Mouse (Mus musculus): ENCODE results near the gene Rexo5. TPM values are rescaled to one million over a fixed set of nuclear protein-coding genes. Genes with fewer than 3 reads are reported as not detected.

The Rexo5 gene
- polyA plus RNA-seq, 1 experiment = 0.62 TPM

DNA sequence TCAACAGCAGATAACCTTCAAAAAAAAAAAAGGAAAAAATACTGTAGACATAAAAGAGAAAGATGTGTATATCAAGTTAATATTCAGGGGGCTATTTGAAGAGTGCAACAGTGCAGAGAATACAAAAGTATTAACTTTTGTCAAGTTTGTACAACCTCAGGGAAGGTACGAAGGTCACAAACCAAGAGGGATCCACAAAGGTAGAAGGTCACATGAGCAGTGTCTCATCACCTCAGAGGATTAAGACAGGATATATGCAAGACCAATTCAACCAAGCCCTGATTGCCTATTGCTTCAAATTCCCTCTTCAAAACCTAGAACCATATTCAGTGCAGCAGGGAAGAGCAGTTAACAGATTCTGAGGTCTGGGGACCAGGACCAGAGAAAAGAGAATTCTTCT lies 59.4 kb downstream of the Rexo5 start:
- no peaks in the 10 kb centered on the region for H3K27me3 ChIP-seq (ENCODE audit: control insufficient read depth, insufficient read depth, low read length)
- WGBS = 92% methylated on average over 1 of the region's 1 CpGs
- peaks cover 4% of the 10 kb centered on the region; the same call in 1 of the 2 replicates for H3K4me1 ChIP-seq (ENCODE audit: control insufficient read depth, insufficient read depth, insufficient read length, low read length)
- TF ChIP-seq POLR2A (IDR thresholded peaks at IDR 0.05; ENCODE audit: low read depth, low read length) (no peak), CTCF (IDR thresholded peaks at IDR 0.05; ENCODE audit: extremely low read depth, insufficient read length, insufficient replicate concordance, low read depth, low read length) (no peak)
- H3K36me3 ChIP-seq (ENCODE audit: control insufficient read depth, insufficient read depth, low read length) = peaks cover 10% of the 10 kb centered on the region
- no peak overlapping the region for H3K27ac ChIP-seq (ENCODE audit: insufficient read depth, low read depth, low read length)
- no peak overlapping the region for H3K4me3 ChIP-seq (ENCODE audit: low read depth, low read length)

DNA sequence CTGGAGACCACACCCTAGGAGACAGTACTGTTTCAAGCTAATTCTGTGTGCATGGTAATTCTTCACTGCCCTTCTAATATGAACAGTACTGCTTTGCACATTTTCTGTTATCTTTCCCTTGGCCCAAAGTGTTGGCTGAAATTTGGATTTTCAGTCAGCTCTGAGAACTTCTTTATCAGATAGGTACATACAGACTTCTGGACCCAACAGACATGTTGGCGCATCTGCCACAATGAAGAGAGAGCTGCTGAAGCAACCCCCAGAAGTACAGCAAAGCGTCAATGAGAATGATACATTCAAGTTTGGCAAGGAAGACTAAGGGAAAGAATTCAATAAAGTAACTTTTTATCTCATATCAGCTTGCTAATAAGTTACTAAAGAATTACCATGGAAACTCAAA lies 60.6 kb downstream of the Rexo5 start:
- H3K27ac ChIP-seq (ENCODE audit: insufficient read depth, low read depth, low read length) = no peak overlapping the region
- no peaks in the 10 kb centered on the region for H3K27me3 ChIP-seq (ENCODE audit: control insufficient read depth, insufficient read depth, low read length)
- no peak for TF ChIP-seq POLR2A (IDR thresholded peaks at IDR 0.05; ENCODE audit: low read depth, low read length)
- TF ChIP-seq CTCF (IDR thresholded peaks at IDR 0.05; ENCODE audit: extremely low read depth, insufficient read length, insufficient replicate concordance, low read depth, low read length) = no peak
- 85% methylated on average over 2 of the region's 2 CpGs for WGBS
- H3K4me1 ChIP-seq (ENCODE audit: control insufficient read depth, insufficient read depth, insufficient read length, low read length) = peaks cover 4% of the 10 kb centered on the region; the same call in 1 of the 2 replicates
- peaks cover 16% of the 10 kb centered on the region for H3K36me3 ChIP-seq (ENCODE audit: control insufficient read depth, insufficient read depth, low read length)
- no peak overlapping the region for H3K4me3 ChIP-seq (ENCODE audit: low read depth, low read length)

DNA sequence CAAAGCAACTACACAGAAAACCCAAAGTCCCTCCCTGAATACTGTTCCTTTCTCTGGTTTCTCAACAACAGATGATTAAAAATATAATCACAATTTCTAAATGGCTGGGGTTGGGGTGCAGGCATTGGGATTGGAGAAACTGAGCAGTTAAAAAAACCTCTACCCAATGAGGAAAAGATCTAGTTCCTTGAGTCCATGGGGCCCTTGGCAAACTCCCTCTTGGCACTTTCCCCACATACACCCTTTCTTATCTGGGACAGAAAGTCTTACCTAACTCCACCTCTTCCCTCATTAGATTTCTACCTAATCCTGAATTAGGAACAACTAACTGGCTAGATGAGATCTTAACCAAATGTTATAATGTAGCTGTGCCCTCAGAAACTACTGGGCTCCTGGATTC lies 61.2 kb downstream of the Rexo5 start:
- no peak overlapping the region for H3K4me3 ChIP-seq (ENCODE audit: low read depth, low read length)
- H3K36me3 ChIP-seq (ENCODE audit: control insufficient read depth, insufficient read depth, low read length) = peaks cover 19% of the 10 kb centered on the region
- no peak overlapping the region for H3K27ac ChIP-seq (ENCODE audit: insufficient read depth, low read depth, low read length)
- H3K27me3 ChIP-seq (ENCODE audit: control insufficient read depth, insufficient read depth, low read length) = no peaks in the 10 kb centered on the region
- H3K4me1 ChIP-seq (ENCODE audit: control insufficient read depth, insufficient read depth, insufficient read length, low read length) = peaks cover 9% of the 10 kb centered on the region; the same call in 1 of the 2 replicates
- TF ChIP-seq POLR2A (IDR thresholded peaks at IDR 0.05; ENCODE audit: low read depth, low read length) = no peak

DNA sequence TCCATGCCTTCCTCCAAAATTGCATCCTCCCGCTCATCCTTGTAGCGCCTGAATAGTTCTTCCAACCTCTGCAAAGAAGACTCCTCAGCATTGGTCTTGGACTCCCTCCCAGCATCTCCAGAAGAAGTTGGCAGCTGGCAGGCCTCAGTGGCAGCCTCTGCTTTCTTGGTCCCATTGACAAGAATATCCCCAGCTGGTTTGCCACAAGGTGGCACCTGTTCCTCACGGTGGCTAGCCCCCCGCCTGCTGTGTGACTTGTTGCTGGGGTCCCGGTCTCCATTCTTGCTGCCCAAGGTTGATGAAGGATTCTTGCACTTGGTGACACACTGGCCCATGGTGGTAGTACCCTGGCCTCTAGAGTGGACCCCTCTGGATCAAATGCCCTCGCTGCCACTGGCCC lies 65.7 kb downstream of the Rexo5 start:
- Histone ChIP-seq H3K4me1 (ENCODE audit: control insufficient read depth, insufficient read depth, insufficient read length, low read length) (peaks cover 30% of the 10 kb centered on the region; the same call in 1 of the 2 replicates), H3K27me3 (ENCODE audit: control insufficient read depth, insufficient read depth, low read length) (no peaks in the 10 kb centered on the region), H3K4me3 (ENCODE audit: low read depth, low read length) (no peak overlapping the region), H3K36me3 (ENCODE audit: control insufficient read depth, insufficient read depth, low read length) (peaks cover 19% of the 10 kb centered on the region), H3K27ac (ENCODE audit: insufficient read depth, low read depth, low read length) (no peak overlapping the region)
- WGBS = 86% methylated on average over 6 of the region's 6 CpGs
- TF ChIP-seq POLR2A (IDR thresholded peaks at IDR 0.05; ENCODE audit: low read depth, low read length) = no peak
- TF ChIP-seq CTCF (IDR thresholded peaks at IDR 0.05; ENCODE audit: extremely low read depth, insufficient read length, insufficient replicate concordance, low read depth, low read length) = 0 out of 2 replicates have a peak, but pooled peaks have one; percentile 11

GRCm38 (mm10) chr7:119860116-119860515 lies 66.3 kb downstream of the Rexo5 start:
- H3K36me3 ChIP-seq (ENCODE audit: control insufficient read depth, insufficient read depth, low read length) = peaks cover 19% of the 10 kb centered on the region
- peak overlapping the region; percentile 37; the same call in 1 of the 2 replicates for H3K27ac ChIP-seq (ENCODE audit: insufficient read depth, low read depth, low read length)
- H3K4me1 ChIP-seq (ENCODE audit: control insufficient read depth, insufficient read depth, insufficient read length, low read length) = peaks cover 32% of the 10 kb centered on the region; the same call in 1 of the 2 replicates
- no peak for TF ChIP-seq POLR2A (IDR thresholded peaks at IDR 0.05; ENCODE audit: low read depth, low read length)
- WGBS = 59% methylated on average over 3 of the region's 3 CpGs
- no peaks in the 10 kb centered on the region for H3K27me3 ChIP-seq (ENCODE audit: control insufficient read depth, insufficient read depth, low read length)
- H3K4me3 ChIP-seq (ENCODE audit: low read depth, low read length) = no peak overlapping the region

DNA sequence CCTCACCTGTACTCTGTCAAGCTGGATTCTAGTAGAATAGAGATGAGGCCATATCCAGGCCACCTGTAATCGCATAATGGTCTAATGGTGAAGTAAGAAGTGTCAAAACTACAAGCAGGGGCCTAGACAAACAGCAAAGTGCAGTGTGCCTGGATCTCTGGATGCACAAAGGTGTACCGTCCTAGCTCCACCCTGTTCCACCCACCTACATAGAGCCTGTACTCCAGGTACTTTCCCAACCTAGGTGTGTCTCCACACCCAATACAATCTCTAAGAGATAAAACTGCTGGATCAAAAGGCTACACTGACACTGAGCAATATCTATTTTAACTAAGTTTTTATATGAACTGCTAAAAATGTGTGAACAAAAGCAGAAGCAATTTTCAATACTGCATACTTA lies 66.7 kb downstream of the Rexo5 start:
- no peak overlapping the region for H3K4me3 ChIP-seq (ENCODE audit: low read depth, low read length)
- peaks cover 19% of the 10 kb centered on the region for H3K36me3 ChIP-seq (ENCODE audit: control insufficient read depth, insufficient read depth, low read length)
- H3K4me1 ChIP-seq (ENCODE audit: control insufficient read depth, insufficient read depth, insufficient read length, low read length) = peaks cover 32% of the 10 kb centered on the region; the same call in 1 of the 2 replicates
- H3K27ac ChIP-seq (ENCODE audit: insufficient read depth, low read depth, low read length) = peak overlapping the region; percentile 37; the same call in 1 of the 2 replicates
- 32% methylated on average over 2 of the region's 2 CpGs for WGBS
- no peak for TF ChIP-seq POLR2A (IDR thresholded peaks at IDR 0.05; ENCODE audit: low read depth, low read length)
- no peak for TF ChIP-seq CTCF (IDR thresholded peaks at IDR 0.05; ENCODE audit: extremely low read depth, insufficient read length, insufficient replicate concordance, low read depth, low read length)
- H3K27me3 ChIP-seq (ENCODE audit: control insufficient read depth, insufficient read depth, low read length) = no peaks in the 10 kb centered on the region

GRCm38 (mm10) chr7:119860971-119861334 lies 67.1 kb downstream of the Rexo5 start:
- H3K27me3 ChIP-seq (ENCODE audit: control insufficient read depth, insufficient read depth, low read length) = no peaks in the 10 kb centered on the region
- peaks cover 32% of the 10 kb centered on the region; the same call in 1 of the 2 replicates for H3K4me1 ChIP-seq (ENCODE audit: control insufficient read depth, insufficient read depth, insufficient read length, low read length)
- H3K27ac ChIP-seq (ENCODE audit: insufficient read depth, low read depth, low read length) = peak overlapping the region; percentile 81
- H3K36me3 ChIP-seq (ENCODE audit: control insufficient read depth, insufficient read depth, low read length) = peaks cover 19% of the 10 kb centered on the region
- no peak overlapping the region for H3K4me3 ChIP-seq (ENCODE audit: low read depth, low read length)
- no peak for TF ChIP-seq CTCF (IDR thresholded peaks at IDR 0.05; ENCODE audit: extremely low read depth, insufficient read length, insufficient replicate concordance, low read depth, low read length)
- no peak for TF ChIP-seq POLR2A (IDR thresholded peaks at IDR 0.05; ENCODE audit: low read depth, low read length)

Measured in small intestine, adult 2 months (tissue).